Mouse (Mus musculus) lung, embryonic 14.5 days (tissue): ENCODE measurements at regions not wholly inside any gene's neighbourhood (a gene's known extent, or its start where the extent isn't known, plus 50 kb on each side); places are given as distances from the start of the nearest gene placed in this dataset.

Source experiments
- ATAC-seq: fragments of 200-750 bp; cut with Nextera tagmentation; 2 replicates; pipeline ENCODE4 v1.8.0; 2017; ENCODE audit warnings: mild to moderate bottlenecking, moderate TSS enrichment, moderate library complexity; ENCODE audit not compliant: insufficient read depth
- DNase-seq: peaks from one replicate; pipeline ENCODE4 v3.0.0-alpha.2; 2015
- H3K27ac ChIP-seq: fragments of 300-500 bp; sonication (generic); 2 replicates; pipeline ENCODE4 v1.5.1; 2014; ENCODE audit warnings: low read depth, mild to moderate bottlenecking, moderate library complexity
- H3K27me3 ChIP-seq: fragments of 300-500 bp; sonication (generic); 2 replicates; pipeline ENCODE4 v1.6.1; 2014; ENCODE audit warnings: low read length, control low read depth; ENCODE audit not compliant: insufficient read depth
- H3K36me3 ChIP-seq: fragments of 300-500 bp; sonication (generic); 2 replicates; pipeline ENCODE4 v1.6.1; 2014; ENCODE audit warnings: control low read depth; ENCODE audit not compliant: insufficient read depth
- H3K4me1 ChIP-seq: fragments of 300-500 bp; sonication (generic); 2 replicates; pipeline ENCODE4 v1.6.1; 2014; ENCODE audit warnings: antibody characterized with exemption, control low read depth; ENCODE audit not compliant: insufficient read depth
- H3K4me2 ChIP-seq: fragments of 300-500 bp; sonication (generic); 2 replicates; pipeline ENCODE4 v1.6.1; 2014; ENCODE audit warnings: mild to moderate bottlenecking
- H3K4me3 ChIP-seq: fragments of 300-500 bp; sonication (generic); 2 replicates; pipeline ENCODE4 v1.5.1; 2014; ENCODE audit warnings: low read depth, low read length
- H3K9ac ChIP-seq: fragments of 300-500 bp; sonication (generic); 2 replicates; pipeline ENCODE4 v1.6.1; 2014
- H3K9me3 ChIP-seq: fragments of 300-500 bp; sonication (generic); 2 replicates; pipeline ENCODE4 v1.6.1; 2016; ENCODE audit warnings: low read depth, low read length, control low read depth
- CTCF ChIP-seq: IDR thresholded peaks from 2 replicates; pipeline ENCODE4 v1.5.1; 2016; ENCODE audit warnings: antibody characterized with exemption, low read depth
- WGBS: fragments of 180-500 bp; shearing (Covaris S2); extraction: QIAGEN DNeasy Blood & Tissue Kit; methylation state at CpG from one replicate; pipeline ENCODE4 v1.1.7; 2014; 5-methylcytosine and 5-hydroxymethylcytosine counted together

- Histone ChIP-seq H3K4me3 (no peak overlapping the region), H3K9me3 (no peaks in the 10 kb centered on the region), H3K27ac (no peak overlapping the region), H3K27me3 (no peaks in the 10 kb centered on the region), H3K4me2 (no peak overlapping the region), H3K9ac (no peak overlapping the region), H3K36me3 (no peaks in the 10 kb centered on the region), H3K4me1 (no peaks in the 10 kb centered on the region; the same call in 1 of the 2 replicates)
- 79% methylated on average over 8 of the region's 8 CpGs for WGBS
- ATAC-seq = no peak
- no peak for TF ChIP-seq CTCF
- no peak for DNase-seq
Measured at GRCm38 (mm10) chr7:70119517-70119916, 247.0 kb downstream of the Nr2f2 start.

GRCm38 (mm10) chr7:70118971-70119370, 247.6 kb downstream of the Nr2f2 start:
- Histone ChIP-seq H3K4me3 (peak overlapping the region; percentile 30), H3K9ac (peak overlapping the region; percentile 4; the same call in 1 of the 2 replicates), H3K36me3 (no peaks in the 10 kb centered on the region), H3K27ac (no peak overlapping the region), H3K27me3 (no peaks in the 10 kb centered on the region), H3K4me1 (no peaks in the 10 kb centered on the region; the same call in 1 of the 2 replicates), H3K9me3 (no peaks in the 10 kb centered on the region), H3K4me2 (peak overlapping the region; percentile 70)
- WGBS = 45% methylated on average over 7 of the region's 7 CpGs
- TF ChIP-seq CTCF = no peak
- ATAC-seq = no peak
- peak; percentile 16 for DNase-seq

- TF ChIP-seq CTCF = no peak
- Histone ChIP-seq H3K27ac (no peak overlapping the region), H3K36me3 (no peaks in the 10 kb centered on the region), H3K4me2 (peak overlapping the region; percentile 70), H3K9ac (peak overlapping the region; percentile 4), H3K4me1 (no peaks in the 10 kb centered on the region; the same call in 1 of the 2 replicates), H3K27me3 (no peaks in the 10 kb centered on the region), H3K4me3 (peak overlapping the region; percentile 30), H3K9me3 (no peaks in the 10 kb centered on the region)
- ATAC-seq (peak; percentile 54; the same call in 1 of the 2 replicates), DNase-seq (peak; percentile 60)
- 13% methylated on average over 21 of the region's 21 CpGs for WGBS
Measured at GRCm38 (mm10) chr7:70117930-70118922, 248.3 kb downstream of the Nr2f2 start.

DNA sequence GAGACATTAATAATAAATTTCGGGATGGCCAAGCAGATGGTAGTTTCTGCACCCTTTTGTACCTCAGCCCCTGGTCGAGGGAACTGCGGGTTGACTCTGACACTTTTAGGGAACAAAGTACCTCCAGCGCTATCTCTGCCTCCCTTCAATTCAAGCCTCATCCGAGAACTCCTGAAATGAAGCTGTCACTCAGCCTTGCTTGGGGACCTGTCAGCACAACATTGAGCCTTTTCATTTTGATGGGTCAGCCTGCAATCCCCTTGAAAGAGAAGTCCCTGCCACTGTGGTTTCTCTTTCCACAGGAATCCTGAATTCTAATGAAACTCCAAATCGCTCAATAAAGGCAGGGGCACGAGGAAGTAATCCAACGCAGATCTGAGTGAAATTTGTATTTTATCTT, 257.5 kb downstream of the Nr2f2 start:
- 45% methylated on average over 8 of the region's 8 CpGs for WGBS
- Histone ChIP-seq H3K36me3 (no peaks in the 10 kb centered on the region), H3K27ac (no peak overlapping the region), H3K4me3 (no peak overlapping the region), H3K27me3 (no peaks in the 10 kb centered on the region), H3K4me2 (no peak overlapping the region), H3K9ac (no peak overlapping the region), H3K9me3 (no peaks in the 10 kb centered on the region), H3K4me1 (no peaks in the 10 kb centered on the region)
- TF ChIP-seq CTCF = no peak
- DNase-seq = no peak
- ATAC-seq = no peak

- TF ChIP-seq CTCF = no peak
- Histone ChIP-seq H3K4me1 (no peaks in the 10 kb centered on the region), H3K9ac (no peak overlapping the region), H3K9me3 (no peaks in the 10 kb centered on the region), H3K36me3 (no peaks in the 10 kb centered on the region), H3K4me3 (no peak overlapping the region), H3K27me3 (no peaks in the 10 kb centered on the region), H3K4me2 (no peak overlapping the region), H3K27ac (no peak overlapping the region)
- no peak for ATAC-seq
- 26% methylated on average over 2 of the region's 2 CpGs for WGBS
- DNase-seq = no peak
Measured at GRCm38 (mm10) chr7:70105024-70105423, 261.5 kb downstream of the Nr2f2 start.

GRCm38 (mm10) chr7:70104486-70104885, 262.0 kb downstream of the Nr2f2 start:
- Histone ChIP-seq H3K4me1 (no peaks in the 10 kb centered on the region), H3K4me3 (no peak overlapping the region), H3K9me3 (no peaks in the 10 kb centered on the region), H3K36me3 (no peaks in the 10 kb centered on the region), H3K4me2 (no peak overlapping the region), H3K27me3 (no peaks in the 10 kb centered on the region), H3K9ac (no peak overlapping the region), H3K27ac (no peak overlapping the region)
- no peak for ATAC-seq
- no peak for TF ChIP-seq CTCF
- 34% methylated on average over 8 of the region's 8 CpGs for WGBS
- DNase-seq = no peak

GRCm38 (mm10) chr7:70103680-70104079, 262.9 kb downstream of the Nr2f2 start:
- H3K27ac ChIP-seq = no peak overlapping the region
- TF ChIP-seq CTCF = no peak
- no peak overlapping the region for H3K4me3 ChIP-seq
- no peak overlapping the region for H3K9ac ChIP-seq
- 50% methylated on average over 5 of the region's 5 CpGs for WGBS
- H3K9me3 ChIP-seq = no peaks in the 10 kb centered on the region
- DNase-seq (no peak), ATAC-seq (no peak)
- H3K27me3 ChIP-seq = no peaks in the 10 kb centered on the region
- no peak overlapping the region for H3K4me2 ChIP-seq
- no peaks in the 10 kb centered on the region for H3K36me3 ChIP-seq
- H3K4me1 ChIP-seq = no peaks in the 10 kb centered on the region
